Mouse (Mus musculus) erythroblast, embryonic 14.5 days (primary cell): ENCODE results near the gene Rsph1. TPM values are rescaled to one million over a fixed set of nuclear protein-coding genes. Genes with fewer than 3 reads are reported as not detected.

ENCODE experiments used
- H3K27me3 ChIP-seq: 2 replicates; pipeline ENCODE4 v1.6.1; 2012; ENCODE audit warnings: inconsistent platforms; ENCODE audit not compliant: control insufficient read depth
- H3K36me3 ChIP-seq: 2 replicates; pipeline ENCODE4 v1.6.1; 2012; ENCODE audit warnings: mild to moderate bottlenecking, inconsistent platforms; ENCODE audit not compliant: control insufficient read depth
- H3K4me1 ChIP-seq: 2 replicates; pipeline ENCODE4 v1.6.1; 2012; ENCODE audit warnings: inconsistent platforms; ENCODE audit not compliant: control insufficient read depth
- H3K4me3 ChIP-seq: replicated peaks from 2 replicates; pipeline ENCODE3; 2012; ENCODE audit warnings: moderate library complexity, mild to moderate bottlenecking, inconsistent platforms
- H3K9me3 ChIP-seq: 2 replicates; pipeline ENCODE4 v1.6.1; 2012; ENCODE audit warnings: low read length, inconsistent platforms, mixed read lengths; ENCODE audit not compliant: control insufficient read depth
- GATA1 ChIP-seq: IDR thresholded peaks from 2 replicates; pipeline ENCODE4 v1.6.1; 2012; ENCODE audit warnings: low read length, inconsistent platforms, mixed read lengths
- TAL1 ChIP-seq: IDR thresholded peaks from 3 replicates; pipeline ENCODE4 v1.6.1; 2012; ENCODE audit warnings: low read length, inconsistent platforms, mixed read lengths
- polyA plus RNA-seq: library from polyadenylated mRNA; stranded (reverse); fragments of >175 nt; gene quantifications from 2 replicates; pipeline ENCODE4 v1.2.3, GENCODE M21; 2012

Gene Rsph1
- not detected in 2 replicates for polyA plus RNA-seq

DNA sequence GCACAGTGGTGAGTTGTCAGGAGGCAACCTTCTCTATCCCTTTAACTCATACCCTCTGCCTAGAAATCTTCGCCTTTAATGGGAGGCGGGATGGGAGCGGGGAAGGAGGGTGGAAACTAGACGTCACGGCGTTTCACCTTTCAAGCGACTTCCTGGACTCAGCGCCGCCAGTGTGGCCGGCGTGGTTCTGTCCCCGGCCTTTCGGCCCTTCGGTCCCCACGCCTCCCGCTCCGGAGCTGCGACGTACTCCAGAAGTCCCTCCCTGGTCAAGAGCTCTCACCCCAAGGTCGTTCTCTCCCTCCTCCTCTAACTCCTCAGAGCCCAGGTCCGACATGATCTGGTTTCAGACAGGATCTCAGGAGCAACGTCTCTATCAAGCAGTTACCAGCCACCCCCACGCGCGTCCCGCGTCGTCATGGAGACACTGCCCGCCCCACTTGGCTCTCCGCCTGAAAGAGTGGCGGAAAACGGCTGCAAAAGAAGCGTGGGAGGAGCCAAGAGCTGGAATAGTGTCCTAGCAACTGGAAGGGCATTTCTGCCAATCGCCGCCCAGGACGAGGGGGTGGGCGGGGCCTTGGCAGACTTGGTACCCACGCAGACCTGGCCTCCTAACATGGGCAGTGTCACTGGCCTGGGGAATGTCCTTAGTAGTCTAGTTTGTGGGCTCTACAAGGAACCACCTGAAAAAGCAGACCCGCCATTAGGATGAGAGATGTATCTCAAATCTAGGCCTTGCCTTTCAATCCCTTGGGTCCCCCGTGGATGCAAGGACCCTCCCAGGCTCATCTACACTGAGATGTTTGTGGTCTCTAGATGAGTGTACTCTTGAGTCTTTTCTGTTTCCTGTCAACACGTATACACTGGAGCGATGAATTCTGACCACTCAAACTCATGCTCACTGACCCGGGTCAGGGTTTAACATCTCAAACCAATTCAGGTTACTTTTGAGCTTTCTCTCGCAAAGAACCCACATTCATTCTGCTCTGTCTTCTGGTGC, at the start of gene Rsph1:
Gene Rsph1 (minus strand): TSS at position 462 of the 997 bp plus-strand sequence.
- Histone ChIP-seq H3K27me3 (peaks cover 12% of the 10 kb centered on the region), H3K9me3 (no peaks in the 10 kb centered on the region), H3K4me1 (peaks cover 9% of the 10 kb centered on the region)

DNA sequence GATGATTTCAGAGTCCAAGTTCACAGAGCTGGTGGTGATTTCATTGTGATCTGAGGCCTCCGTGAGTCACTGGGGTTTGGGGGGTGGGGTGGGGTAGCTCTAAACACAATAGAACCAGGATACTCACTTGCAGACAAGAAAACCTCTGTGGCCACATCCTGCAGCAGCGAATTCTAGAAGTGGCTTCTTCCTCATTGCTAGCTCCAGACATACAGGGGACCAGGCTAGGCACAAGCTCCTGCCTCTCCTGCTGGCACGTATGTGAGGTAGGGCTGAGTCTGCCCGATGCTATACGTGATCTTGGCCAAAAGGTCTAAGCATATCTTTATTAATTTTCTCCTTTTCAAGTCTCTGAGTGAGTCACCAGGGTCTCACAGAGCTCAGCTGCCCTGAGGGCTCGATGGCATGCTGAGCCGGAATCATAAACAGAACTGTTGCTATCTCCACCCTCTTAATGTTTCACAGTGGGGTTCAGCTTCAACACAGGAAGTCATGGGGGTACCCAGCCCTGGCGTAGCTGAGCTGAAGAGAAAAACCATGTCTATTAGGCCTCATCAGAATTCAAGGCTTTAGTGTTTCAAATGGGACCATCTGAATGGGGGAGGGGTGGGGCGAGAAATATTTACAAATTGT, 49.2 kb upstream of the Rsph1 start:
- no peak overlapping the region for H3K4me3 ChIP-seq
- H3K9me3 ChIP-seq: peaks cover 3% of the 10 kb centered on the region
- H3K4me1 ChIP-seq: no peaks in the 10 kb centered on the region
- no peaks in the 10 kb centered on the region for H3K27me3 ChIP-seq
- TF ChIP-seq TAL1 (no peak), GATA1 (no peak)
- H3K36me3 ChIP-seq: no peaks in the 10 kb centered on the region

More for the DNA sequence above, at the start of gene Rsph1:
- TF ChIP-seq GATA1 (no peak), TAL1 (no peak)
- peak within 1 kb of the TSS; percentile 31 for H3K4me3 ChIP-seq
- no peaks in the 10 kb centered on the region for H3K36me3 ChIP-seq

DNA sequence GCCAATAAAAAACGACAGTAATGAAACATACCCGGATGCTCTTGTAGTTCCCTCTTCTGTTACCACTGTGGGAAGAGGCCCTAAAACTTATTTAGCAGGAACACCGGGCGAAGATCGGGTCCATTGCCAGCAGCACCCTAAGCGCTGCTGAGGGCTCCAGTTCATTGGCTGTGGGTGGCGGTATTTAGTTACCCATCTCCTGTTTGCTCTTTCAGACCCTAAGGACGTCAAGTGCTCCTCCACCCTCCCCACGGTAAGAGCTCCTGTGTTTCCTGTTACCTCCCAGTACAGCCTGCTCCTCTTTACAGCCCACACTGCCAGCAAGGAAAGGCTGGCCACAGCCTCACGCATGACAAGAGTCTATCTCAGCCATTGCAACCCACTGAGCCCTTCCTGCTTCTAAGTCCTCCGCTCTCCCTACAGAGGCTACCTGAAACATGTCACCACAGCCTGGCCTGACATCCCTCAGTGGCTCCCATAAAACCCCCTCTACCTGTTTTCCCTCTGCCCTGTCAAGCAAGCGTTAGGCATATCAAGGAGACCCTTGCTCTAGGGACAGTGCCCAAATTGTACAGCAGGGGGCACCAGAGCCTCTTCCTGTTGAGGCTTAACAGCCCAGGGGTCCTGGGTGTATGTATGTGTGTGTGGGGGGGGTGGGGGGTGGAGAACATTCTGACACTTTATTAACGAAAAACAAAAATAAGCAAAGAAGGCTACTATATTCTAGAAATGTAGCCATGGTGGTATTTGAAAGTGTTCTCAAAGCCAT, 48.5 kb upstream of the Rsph1 start:
- H3K4me3 ChIP-seq: no peak overlapping the region
- H3K27me3 ChIP-seq: no peaks in the 10 kb centered on the region
- H3K36me3 ChIP-seq: no peaks in the 10 kb centered on the region
- H3K4me1 ChIP-seq: no peaks in the 10 kb centered on the region
- no peak for TF ChIP-seq TAL1
- TF ChIP-seq GATA1: no peak
- H3K9me3 ChIP-seq: no peaks in the 10 kb centered on the region

DNA sequence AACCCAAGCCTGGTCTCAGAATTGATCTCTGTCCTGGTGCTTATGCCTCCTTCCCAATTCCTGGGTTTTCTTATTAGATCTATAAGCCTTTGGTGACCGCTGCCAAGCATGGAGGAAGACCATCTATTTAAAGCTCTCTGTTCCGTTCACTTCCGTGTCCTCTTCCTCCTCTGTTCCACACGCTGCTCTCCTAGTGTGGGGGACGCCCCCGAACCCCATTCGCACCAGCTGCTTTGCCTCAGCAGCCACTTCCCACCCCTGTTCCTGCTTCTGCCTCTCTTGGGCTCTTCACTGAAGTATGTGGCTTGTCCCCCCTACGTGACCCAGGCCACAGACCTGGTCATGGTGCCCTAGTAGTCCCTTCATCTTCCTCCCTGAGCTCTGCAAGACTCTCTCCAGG, 47.0 kb upstream of the Rsph1 start:
- no peaks in the 10 kb centered on the region for H3K9me3 ChIP-seq
- H3K27me3 ChIP-seq: no peaks in the 10 kb centered on the region
- H3K4me3 ChIP-seq: no peak overlapping the region
- TF ChIP-seq TAL1: no peak
- TF ChIP-seq GATA1: no peak
- no peaks in the 10 kb centered on the region for H3K4me1 ChIP-seq
- no peaks in the 10 kb centered on the region for H3K36me3 ChIP-seq

DNA sequence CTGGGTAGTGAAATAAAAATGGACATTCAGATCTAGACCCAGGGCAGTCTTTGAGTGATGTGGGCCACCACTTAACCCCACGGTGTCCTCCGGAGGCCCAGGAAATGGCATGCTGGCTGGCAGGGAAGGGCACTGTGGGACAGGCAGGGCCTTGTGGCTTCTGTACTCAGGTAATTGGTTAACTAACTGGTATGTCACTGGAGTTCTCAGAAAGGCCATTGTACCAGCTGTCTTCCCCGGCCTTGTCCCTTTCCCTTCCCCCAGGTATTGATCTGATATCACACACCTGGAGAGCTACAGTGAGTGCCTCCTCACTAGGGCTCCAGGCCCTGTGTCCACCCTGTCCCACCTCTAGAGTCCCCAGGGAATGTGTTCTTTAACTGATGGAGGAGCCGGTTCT, 46.2 kb upstream of the Rsph1 start:
- H3K4me3 ChIP-seq: no peak overlapping the region
- TF ChIP-seq GATA1: no peak
- no peak for TF ChIP-seq TAL1
- H3K36me3 ChIP-seq: no peaks in the 10 kb centered on the region
- no peaks in the 10 kb centered on the region for H3K9me3 ChIP-seq
- no peaks in the 10 kb centered on the region for H3K27me3 ChIP-seq
- no peaks in the 10 kb centered on the region for H3K4me1 ChIP-seq

DNA sequence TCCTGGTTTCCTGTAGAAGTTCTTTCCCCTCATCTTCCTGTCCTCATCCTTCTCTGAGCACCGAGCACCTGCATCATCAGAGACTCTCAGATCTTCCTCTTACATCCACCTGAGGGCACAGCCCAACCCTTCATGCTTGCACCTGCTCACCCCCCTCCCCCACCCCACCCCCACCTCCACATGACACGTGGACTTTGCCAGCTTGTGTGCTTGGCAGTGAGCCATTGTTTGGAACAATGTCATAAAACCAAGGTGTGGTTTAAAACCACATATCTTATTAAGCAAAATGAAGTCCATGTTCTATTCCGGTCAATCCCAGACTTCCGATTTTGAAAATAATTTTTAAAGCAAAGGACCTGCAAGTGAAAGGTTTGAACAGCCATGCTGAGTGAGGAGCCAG, 45.3 kb upstream of the Rsph1 start:
- Histone ChIP-seq H3K36me3 (no peaks in the 10 kb centered on the region), H3K4me1 (no peaks in the 10 kb centered on the region), H3K27me3 (no peaks in the 10 kb centered on the region), H3K4me3 (no peak overlapping the region), H3K9me3 (no peaks in the 10 kb centered on the region)
- TF ChIP-seq GATA1 (no peak), TAL1 (no peak)

DNA sequence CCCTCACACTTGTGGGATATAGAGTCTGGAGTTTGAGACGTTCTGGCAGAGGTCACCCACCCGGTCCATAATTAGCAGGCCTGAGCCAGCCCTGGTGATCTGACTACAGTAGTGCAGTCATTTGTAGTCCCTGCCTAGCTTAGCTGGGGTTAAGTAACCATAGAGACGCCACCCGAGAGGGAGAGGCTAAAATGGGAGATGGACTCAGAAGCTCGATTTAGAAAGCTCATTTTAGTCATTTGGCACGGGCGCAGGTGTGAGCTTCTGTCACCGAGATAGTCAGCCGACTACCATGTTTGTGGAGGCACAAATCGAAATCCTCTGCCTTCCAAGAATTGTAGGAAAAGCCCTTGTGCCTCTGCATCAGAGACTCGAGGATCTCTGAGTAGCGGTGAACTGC, 44.2 kb upstream of the Rsph1 start:
- Histone ChIP-seq H3K4me3 (no peak overlapping the region), H3K36me3 (no peaks in the 10 kb centered on the region), H3K9me3 (no peaks in the 10 kb centered on the region), H3K4me1 (peaks cover 6% of the 10 kb centered on the region), H3K27me3 (no peaks in the 10 kb centered on the region)
- no peak for TF ChIP-seq GATA1
- no peak for TF ChIP-seq TAL1

DNA sequence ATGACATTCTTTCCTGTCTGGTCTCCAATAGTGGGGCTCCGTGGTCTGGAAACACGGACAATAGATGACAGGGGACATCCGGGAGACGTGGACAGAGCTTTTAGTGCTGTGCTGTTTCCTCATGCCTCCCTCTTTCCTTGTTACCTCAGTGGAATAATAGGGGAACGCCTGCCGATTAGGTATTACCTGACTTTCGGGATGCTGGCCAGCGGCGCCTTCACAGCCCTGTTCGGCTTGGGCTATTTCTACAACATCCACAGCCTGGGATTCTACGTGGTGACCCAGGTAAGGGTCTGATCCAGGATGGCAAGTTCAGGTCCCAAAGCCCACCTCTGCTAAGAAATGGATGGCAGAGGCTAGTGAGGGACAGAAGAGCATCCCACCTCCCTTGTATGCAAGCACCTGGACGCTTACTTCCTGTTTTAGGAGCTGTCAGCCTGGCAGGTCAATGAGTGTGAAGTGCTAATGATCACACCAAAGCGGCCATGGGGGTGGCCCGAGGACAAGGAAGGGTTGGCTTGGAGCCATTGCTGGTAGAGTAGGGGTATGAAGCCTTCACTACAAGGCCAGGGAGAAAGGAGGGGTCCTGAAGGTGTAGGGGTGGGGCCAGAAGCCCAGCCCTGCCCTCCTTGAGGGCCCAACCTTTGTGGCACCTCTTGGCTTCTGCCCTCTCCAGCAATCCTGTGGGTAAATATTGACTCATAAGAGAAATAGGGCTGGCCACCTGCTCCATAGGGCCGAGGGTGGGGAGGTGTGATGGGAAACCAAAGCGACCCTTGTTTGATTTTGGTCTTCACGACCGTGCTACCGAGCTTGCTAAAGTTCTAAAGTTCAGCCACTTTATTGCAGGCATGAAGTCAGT, 42.0 kb upstream of the Rsph1 start:
- H3K4me3 ChIP-seq: no peak overlapping the region
- no peak for TF ChIP-seq TAL1
- TF ChIP-seq GATA1: no peak
- H3K36me3 ChIP-seq: no peaks in the 10 kb centered on the region
- no peaks in the 10 kb centered on the region for H3K9me3 ChIP-seq
- H3K27me3 ChIP-seq: no peaks in the 10 kb centered on the region
- peaks cover 6% of the 10 kb centered on the region for H3K4me1 ChIP-seq
